Comparison of ENCODE assay signal across 32 mouse cellular contexts in the genomic region with DNA sequence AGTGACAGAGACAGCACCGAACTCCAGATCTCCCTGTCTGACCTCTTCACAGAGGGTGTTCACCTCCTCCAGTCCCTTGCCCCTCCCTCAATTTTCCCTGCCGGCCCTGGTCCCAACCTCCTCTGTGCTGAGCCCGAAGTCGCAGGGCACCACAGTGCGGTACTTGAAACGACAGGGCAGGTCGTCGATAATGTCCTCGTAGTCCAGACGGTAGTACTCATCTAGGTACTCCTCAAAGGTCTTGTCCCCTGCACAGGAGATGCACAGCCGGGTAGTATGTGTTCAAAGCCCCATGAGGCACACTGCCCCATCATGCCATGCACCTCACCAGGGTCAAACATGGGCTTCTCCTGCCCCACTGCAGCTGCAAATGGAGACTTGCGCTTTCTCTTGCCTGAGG. TPM values are rescaled to one million over a fixed set of nuclear protein-coding genes. Genes with fewer than 3 reads are reported as not detected.
A peak's percentile ranks its signal among the peaks of the same experiment; 100 is the strongest.
DNase-seq lines count a peak whose midpoint lies in the region; ATAC-seq and TF ChIP-seq lines count a peak whose summit lies in the region.
"Had no signal": no experiment of that assay in that cellular context is flagged by ENCODE, and none has a peak within 500 bp of the region (broad histone marks: within the 10 kb centered on the region; RNA-seq: fewer than 3 reads in every experiment).

No protein-coding gene starts in this region.

- H3K79me2 ChIP-seq in MEL (ENCODE audit: control insufficient read depth, insufficient read depth, low read length, poor library complexity), result no peaks in the 10 kb centered on the region

- no peak for TF ChIP-seq CTCF in MEL (IDR thresholded peaks at IDR 0.05 in 2 of 3, conservative IDR thresholded peaks at IDR 0.05 in 1 of 3; ENCODE audit: control insufficient read depth in 1 of 3, insufficient read depth in 1 of 3, low read depth in 2 of 3, low read length in 3 of 3, poor library complexity in 1 of 3, severe bottlenecking in 1 of 3)
- no peak for TF ChIP-seq CTCF in liver, embryonic 14.5 days (IDR thresholded peaks at IDR 0.05; ENCODE audit: low read depth)
- TF ChIP-seq CTCF in intestine, postnatal 0 days (IDR thresholded peaks at IDR 0.05; ENCODE audit: low read depth), result no peak

- no peak for TF ChIP-seq POLR2A in MEL (IDR thresholded peaks at IDR 0.05; ENCODE audit: control insufficient read depth in 1 of 2, insufficient read depth in 1 of 2, low read depth in 1 of 2, low read length in 2 of 2, poor library complexity in 1 of 2)

- no peak overlapping the region for H3K9ac ChIP-seq in hindbrain, embryonic 11.5 days (ENCODE audit: low read depth, low read length)
- no peak overlapping the region for H3K9ac ChIP-seq in hindbrain, embryonic 13.5 days
- H3K9ac ChIP-seq in MEL (ENCODE audit: control insufficient read depth, low read depth, low read length, poor library complexity, severe bottlenecking), result no peak overlapping the region
- no peak overlapping the region for H3K9ac ChIP-seq in liver, embryonic 14.5 days (replicated peaks)
- no peak overlapping the region for H3K9ac ChIP-seq in intestine, postnatal 0 days (ENCODE audit: low read depth, low read length)
- H3K9ac ChIP-seq: embryonic facial prominence, embryonic 13.5 days; forebrain, embryonic 13.5 days; hindbrain, embryonic 14.5 days had no signal

- no peaks in the 10 kb centered on the region for H3K27me3 ChIP-seq in hindbrain, embryonic 11.5 days (ENCODE audit: control insufficient read depth, insufficient read depth, low read length)
- H3K27me3 ChIP-seq in hindbrain, embryonic 13.5 days, result no peaks in the 10 kb centered on the region
- H3K27me3 ChIP-seq in megakaryocyte, embryonic 14.5 days (replicated peaks), result no peaks in the 10 kb centered on the region
- no peaks in the 10 kb centered on the region for H3K27me3 ChIP-seq in MEL (ENCODE audit: control insufficient read depth in 1 of 2, insufficient read depth in 2 of 2, low read length in 2 of 2)
- no peaks in the 10 kb centered on the region for H3K27me3 ChIP-seq in liver, embryonic 14.5 days (ENCODE audit: control insufficient read depth, insufficient read depth, low read length)
- H3K27me3 ChIP-seq in intestine, postnatal 0 days (replicated peaks; ENCODE audit: control insufficient read depth, insufficient read depth, low read length), result no peaks in the 10 kb centered on the region
- H3K27me3 ChIP-seq: embryonic facial prominence, embryonic 13.5 days; forebrain, embryonic 13.5 days; Patski had no signal

- H3K36me3 ChIP-seq in hindbrain, embryonic 11.5 days (ENCODE audit: control insufficient read depth, insufficient read depth, low read length), result peaks cover 19% of the 10 kb centered on the region
- peaks cover 98% of the 10 kb centered on the region for H3K36me3 ChIP-seq in hindbrain, embryonic 13.5 days
- H3K36me3 ChIP-seq in megakaryocyte, embryonic 14.5 days (replicated peaks; ENCODE audit: low read length), result peaks cover 98% of the 10 kb centered on the region
- peaks cover 0 to 68% of the 10 kb centered on the region in 2 experiments; a peak in 2 of 4 replicates for H3K36me3 ChIP-seq in MEL (ENCODE audit: control insufficient read depth in 1 of 2, insufficient read depth in 2 of 2, low read length in 2 of 2)
- peaks cover 81% of the 10 kb centered on the region for H3K36me3 ChIP-seq in liver, embryonic 14.5 days (replicated peaks; ENCODE audit: control insufficient read depth, insufficient read depth, low read depth)
- peaks cover 91% of the 10 kb centered on the region for H3K36me3 ChIP-seq in intestine, postnatal 0 days (ENCODE audit: control insufficient read depth, insufficient read depth)

- H3K27ac ChIP-seq in hindbrain, embryonic 11.5 days (ENCODE audit: low read depth, low read length), result no peak overlapping the region
- H3K27ac ChIP-seq in hindbrain, embryonic 13.5 days, result no peak overlapping the region
- H3K27ac ChIP-seq in MEL (ENCODE audit: control insufficient read depth, low read depth, low read length), result no peak overlapping the region
- no peak overlapping the region; the same call in 1 of the 2 replicates for H3K27ac ChIP-seq in liver, embryonic 14.5 days
- no peak overlapping the region for H3K27ac ChIP-seq in intestine, postnatal 0 days (ENCODE audit: low read depth, low read length)
- H3K27ac ChIP-seq: embryonic facial prominence, embryonic 10.5 days; embryonic facial prominence, embryonic 13.5 days; forebrain, embryonic 10.5 days; forebrain, embryonic 13.5 days; hindbrain, embryonic 14.5 days; hindbrain, postnatal 0 days had no signal

- no peak overlapping the region for H3K4me3 ChIP-seq in hindbrain, embryonic 11.5 days (ENCODE audit: low read depth, low read length)
- no peak overlapping the region for H3K4me3 ChIP-seq in hindbrain, embryonic 13.5 days
- H3K4me3 ChIP-seq in megakaryocyte, embryonic 14.5 days (replicated peaks), result peak overlapping the region; percentile 51
- H3K4me3 ChIP-seq in MEL (ENCODE audit: control insufficient read depth in 1 of 2, insufficient read depth in 1 of 2, low read depth in 2 of 2, low read length in 2 of 2), result no peak overlapping the region
- H3K4me3 ChIP-seq in liver, embryonic 14.5 days (ENCODE audit: insufficient read depth in 1 of 2, low read depth in 2 of 2, low read length in 2 of 2), result no peak overlapping the region
- H3K4me3 ChIP-seq in intestine, postnatal 0 days (ENCODE audit: low read depth, low read length), result no peak overlapping the region
- H3K4me3 ChIP-seq: embryonic facial prominence, embryonic 10.5 days; embryonic facial prominence, embryonic 13.5 days; erythroblast, embryonic 14.5 days; forebrain, embryonic 10.5 days; forebrain, embryonic 13.5 days had no signal

- no peaks in the 10 kb centered on the region for H3K9me3 ChIP-seq in hindbrain, embryonic 11.5 days (ENCODE audit: control insufficient read depth, low read length)
- H3K9me3 ChIP-seq in hindbrain, embryonic 13.5 days, result no peaks in the 10 kb centered on the region
- H3K9me3 ChIP-seq in megakaryocyte, embryonic 14.5 days, result no peaks in the 10 kb centered on the region
- no peaks in the 10 kb centered on the region for H3K9me3 ChIP-seq in MEL (replicated peaks; ENCODE audit: insufficient read depth, low read length)
- no peaks in the 10 kb centered on the region for H3K9me3 ChIP-seq in liver, embryonic 14.5 days (ENCODE audit: control insufficient read depth, low read length)
- H3K9me3 ChIP-seq in intestine, postnatal 0 days (ENCODE audit: control insufficient read depth), result no peaks in the 10 kb centered on the region
- H3K9me3 ChIP-seq: embryonic facial prominence, embryonic 10.5 days; embryonic facial prominence, embryonic 13.5 days; forebrain, embryonic 10.5 days; forebrain, embryonic 13.5 days had no signal

- H3K4me1 ChIP-seq in hindbrain, embryonic 11.5 days (replicated peaks; ENCODE audit: control insufficient read depth, insufficient read depth, low read length), result no peaks in the 10 kb centered on the region
- no peaks in the 10 kb centered on the region for H3K4me1 ChIP-seq in hindbrain, embryonic 13.5 days (replicated peaks)
- peaks cover 94% of the 10 kb centered on the region for H3K4me1 ChIP-seq in megakaryocyte, embryonic 14.5 days
- H3K4me1 ChIP-seq in MEL (ENCODE audit: control insufficient read depth in 1 of 2, insufficient read depth in 2 of 2, low read length in 2 of 2), result no peaks in the 10 kb centered on the region
- peaks cover 12 to 18% of the 10 kb centered on the region in 2 experiments for H3K4me1 ChIP-seq in liver, embryonic 14.5 days (replicated peaks; ENCODE audit: control insufficient read depth in 2 of 2, insufficient read depth in 2 of 2, low read length in 1 of 2)
- H3K4me1 ChIP-seq in intestine, postnatal 0 days (replicated peaks; ENCODE audit: control insufficient read depth, insufficient read depth, low read length), result no peaks in the 10 kb centered on the region
- H3K4me1 ChIP-seq: embryonic facial prominence, embryonic 10.5 days; embryonic facial prominence, embryonic 13.5 days; forebrain, embryonic 10.5 days; forebrain, embryonic 13.5 days had no signal

- TF ChIP-seq RAD21 in MEL (IDR thresholded peaks at IDR 0.05; ENCODE audit: low read depth, low read length), result no peak

- no peak overlapping the region for H3K4me2 ChIP-seq in hindbrain, embryonic 11.5 days (replicated peaks; ENCODE audit: low read depth, low read length)
- no peak overlapping the region for H3K4me2 ChIP-seq in hindbrain, embryonic 13.5 days
- H3K4me2 ChIP-seq in liver, embryonic 14.5 days (ENCODE audit: low read depth), result no peak overlapping the region
- H3K4me2 ChIP-seq in intestine, postnatal 0 days (replicated peaks; ENCODE audit: low read depth), result no peak overlapping the region
- H3K4me2 ChIP-seq: embryonic facial prominence, embryonic 13.5 days; forebrain, embryonic 13.5 days; heart, embryonic 11.5 days; hindbrain, embryonic 14.5 days had no signal

- WGBS in hindbrain, embryonic 11.5 days, result 89% methylated on average over 12 of the region's 12 CpGs
- 91% methylated on average over 12 of the region's 12 CpGs for WGBS in hindbrain, embryonic 13.5 days
- 89% methylated on average over 12 of the region's 12 CpGs for WGBS in liver, embryonic 14.5 days (ENCODE audit: insufficient replicate concordance)
- 88% methylated on average over 12 of the region's 12 CpGs for WGBS in intestine, postnatal 0 days

- TF ChIP-seq EP300 in MEL (IDR thresholded peaks at IDR 0.05; ENCODE audit: low read depth in 1 of 2, low read length in 2 of 2), result no peak
- no peak for TF ChIP-seq EP300 in liver, embryonic 14.5 days (IDR thresholded peaks at IDR 0.05; ENCODE audit: low read depth)

- ATAC-seq in hindbrain, embryonic 11.5 days (ENCODE audit: low FRiP score), result 0 out of 2 replicates have a peak, but pooled peaks have one; percentile 20
- ATAC-seq in hindbrain, embryonic 13.5 days (ENCODE audit: low FRiP score), result no peak
- ATAC-seq in megakaryocyte, adult 5-6 weeks (ENCODE audit: poor library complexity, severe bottlenecking), result no peak
- 0 out of 2 replicates have a peak, but pooled peaks have one; percentile 2 for ATAC-seq in liver, embryonic 14.5 days (ENCODE audit: insufficient read depth)
- ATAC-seq in intestine, postnatal 0 days, result no peak
- ATAC-seq: forebrain, embryonic 16.5 days; hindbrain, postnatal 0 days; Patski had no signal

- DNase-seq in hindbrain, embryonic 11.5 days (ENCODE audit: low spot score), result no peak
- DNase-seq in MEL (ENCODE audit: low read depth, low spot score), result no peak
- DNase-seq in liver, embryonic 14.5 days (ENCODE audit: low read depth in 3 of 3, low spot score in 3 of 3), result no peak
- DNase-seq in right cerebral cortex, postnatal 4 days, result no peak
- DNase-seq: adrenal gland, adult 2 months; adrenal gland, postnatal 14 days; cerebellum, adult 11 months; cerebellum, adult 2 months; cerebellum, adult 9-11 months; cerebellum, postnatal 25 days; embryo, embryonic 11 days; gastrocnemius, postnatal 14 days had no signal

RNA-seq across cellular contexts. Expression of gene Atg4d, which starts 10.6 kb away (rescaled TPM):
- 45.3 and 50.6 TPM in 2 replicates for polyA plus RNA-seq in hindbrain, embryonic 11.5 days (2014; fragmentation: Nextera tagmentation; extraction: Ambion mirVana)
- polyA plus RNA-seq in hindbrain, embryonic 13.5 days (2015; fragmentation: Nextera tagmentation; extraction: Ambion mirVana), result 51.1 and 51.8 TPM in 2 replicates
- 53.1 and 67.2 TPM in 2 replicates for polyA plus RNA-seq in megakaryocyte, embryonic 14.5 days (2012; ENCODE audit: insufficient read depth, low replicate concordance)
- 14.6 and 15.0 TPM in 2 replicates for total RNA-seq in megakaryocyte, adult 5-6 weeks (2015)
- total RNA-seq in megakaryocyte, adult 5-6 weeks (2017), result 13.5 and 19.3 TPM in 2 replicates
- total RNA-seq in MEL (2012; rRNA removed), result 76.4 and 83.9 TPM in 2 replicates
- polyA plus RNA-seq in MEL (2012; ENCODE audit: insufficient read depth in 1 of 2, insufficient read length in 2 of 2, low read depth in 1 of 2, low replicate concordance in 2 of 2, missing spikeins in 1 of 2), result 10 to 100 TPM in 1 of 2 experiments, not detected in 1; 99.7 TPM
- 21.5 and 38.9 TPM in 2 replicates for polyA plus RNA-seq in liver, embryonic 14.5 days (2012; rRNA removed)
- 69.3 and 78.1 TPM in 2 replicates for polyA plus RNA-seq in liver, embryonic 14.5 days (2014; fragmentation: Nextera tagmentation; extraction: Ambion mirVana)
- polyA plus RNA-seq in intestine, postnatal 0 days (2015; fragmentation: Nextera tagmentation; extraction: Ambion mirVana), result 44.7 and 48.1 TPM in 2 replicates

RNA-seq across cellular contexts. Expression of gene Kri1, which starts 12.0 kb away (rescaled TPM):
- 13.5 and 15.9 TPM in 2 replicates for polyA plus RNA-seq in hindbrain, embryonic 11.5 days (2014; fragmentation: Nextera tagmentation; extraction: Ambion mirVana)
- 16.3 and 17.1 TPM in 2 replicates for polyA plus RNA-seq in hindbrain, embryonic 13.5 days (2015; fragmentation: Nextera tagmentation; extraction: Ambion mirVana)
- 32.6 and 47.4 TPM in 2 replicates for polyA plus RNA-seq in megakaryocyte, embryonic 14.5 days (2012; ENCODE audit: insufficient read depth, low replicate concordance)
- total RNA-seq in megakaryocyte, adult 5-6 weeks (2015), result 28.0 and 28.4 TPM in 2 replicates
- total RNA-seq in megakaryocyte, adult 5-6 weeks (2017), result 53.6 and 76.9 TPM in 2 replicates
- 175 and 199 TPM in 2 replicates for total RNA-seq in MEL (2012; rRNA removed)
- polyA plus RNA-seq in MEL (2012; ENCODE audit: insufficient read depth in 1 of 2, insufficient read length in 2 of 2, low read depth in 1 of 2, low replicate concordance in 2 of 2, missing spikeins in 1 of 2), result 100 to 1,000 TPM in 1 of 2 experiments, 10 to 100 TPM in 1; 76.1 to 233 TPM
- polyA plus RNA-seq in liver, embryonic 14.5 days (2012; rRNA removed), result 14.4 and 21.9 TPM in 2 replicates
- polyA plus RNA-seq in liver, embryonic 14.5 days (2014; fragmentation: Nextera tagmentation; extraction: Ambion mirVana), result 3.9 and 5.0 TPM in 2 replicates
- 7.0 and 7.2 TPM in 2 replicates for polyA plus RNA-seq in intestine, postnatal 0 days (2015; fragmentation: Nextera tagmentation; extraction: Ambion mirVana)

RNA-seq across cellular contexts. Expression of gene Cdkn2d, which starts 15.5 kb away (rescaled TPM):
- 80.3 and 83.2 TPM in 2 replicates for polyA plus RNA-seq in hindbrain, embryonic 11.5 days (2014; fragmentation: Nextera tagmentation; extraction: Ambion mirVana)
- 89.2 and 90.3 TPM in 2 replicates for polyA plus RNA-seq in hindbrain, embryonic 13.5 days (2015; fragmentation: Nextera tagmentation; extraction: Ambion mirVana)
- polyA plus RNA-seq in megakaryocyte, embryonic 14.5 days (2012; ENCODE audit: insufficient read depth, low replicate concordance), result 94.7 and 248 TPM in 2 replicates
- 132 and 138 TPM in 2 replicates for total RNA-seq in megakaryocyte, adult 5-6 weeks (2015)
- 65.6 and 75.3 TPM in 2 replicates for total RNA-seq in megakaryocyte, adult 5-6 weeks (2017)
- 40.1 and 55.2 TPM in 2 replicates for total RNA-seq in MEL (2012; rRNA removed)
- 10 to 100 TPM in 1 of 2 experiments, not detected in 1; 67.9 TPM for polyA plus RNA-seq in MEL (2012; ENCODE audit: insufficient read depth in 1 of 2, insufficient read length in 2 of 2, low read depth in 1 of 2, low replicate concordance in 2 of 2, missing spikeins in 1 of 2)
- polyA plus RNA-seq in liver, embryonic 14.5 days (2012; rRNA removed), result 70.5 and 74.4 TPM in 2 replicates
- polyA plus RNA-seq in liver, embryonic 14.5 days (2014; fragmentation: Nextera tagmentation; extraction: Ambion mirVana), result 116 and 119 TPM in 2 replicates
- 24.1 and 25.8 TPM in 2 replicates for polyA plus RNA-seq in intestine, postnatal 0 days (2015; fragmentation: Nextera tagmentation; extraction: Ambion mirVana)

RNA-seq across cellular contexts. Expression of gene S1pr5, which starts 27.5 kb away (rescaled TPM):
- 0.59 and 0.73 TPM in 2 replicates for polyA plus RNA-seq in hindbrain, embryonic 11.5 days (2014; fragmentation: Nextera tagmentation; extraction: Ambion mirVana)
- polyA plus RNA-seq in hindbrain, embryonic 13.5 days (2015; fragmentation: Nextera tagmentation; extraction: Ambion mirVana), result 2.8 and 3.4 TPM in 2 replicates
- polyA plus RNA-seq in megakaryocyte, embryonic 14.5 days (2012; ENCODE audit: insufficient read depth, low replicate concordance), result not detected in 2 replicates
- total RNA-seq in megakaryocyte, adult 5-6 weeks (2015), result 3.6 and 4.0 TPM in 2 replicates
- 7.9 and 9.0 TPM in 2 replicates for total RNA-seq in megakaryocyte, adult 5-6 weeks (2017)
- 0.04 TPM in 1 of 2 replicates, not detected in the other for total RNA-seq in MEL (2012; rRNA removed)
- under 1 TPM in 1 of 2 experiments, not detected in 1; 0.08 TPM for polyA plus RNA-seq in MEL (2012; ENCODE audit: insufficient read depth in 1 of 2, insufficient read length in 2 of 2, low read depth in 1 of 2, low replicate concordance in 2 of 2, missing spikeins in 1 of 2)
- 0.06 TPM in 2 replicates for polyA plus RNA-seq in liver, embryonic 14.5 days (2012; rRNA removed)
- 0.09 and 0.10 TPM in 2 replicates for polyA plus RNA-seq in liver, embryonic 14.5 days (2014; fragmentation: Nextera tagmentation; extraction: Ambion mirVana)
- polyA plus RNA-seq in intestine, postnatal 0 days (2015; fragmentation: Nextera tagmentation; extraction: Ambion mirVana), result not detected in 2 replicates
- polyA plus RNA-seq: erythroblast, embryonic 14.5 days; Patski had no signal

RNA-seq across cellular contexts. Expression of gene Ap1m2, which starts 36.4 kb away (rescaled TPM):
- 3.4 and 5.0 TPM in 2 replicates for polyA plus RNA-seq in hindbrain, embryonic 11.5 days (2014; fragmentation: Nextera tagmentation; extraction: Ambion mirVana)
- 0.62 and 0.71 TPM in 2 replicates for polyA plus RNA-seq in hindbrain, embryonic 13.5 days (2015; fragmentation: Nextera tagmentation; extraction: Ambion mirVana)
- polyA plus RNA-seq in megakaryocyte, embryonic 14.5 days (2012; ENCODE audit: insufficient read depth, low replicate concordance), result not detected in 2 replicates
- total RNA-seq in megakaryocyte, adult 5-6 weeks (2015), result 0.31 and 0.32 TPM in 2 replicates
- 0.92 and 1.6 TPM in 2 replicates for total RNA-seq in megakaryocyte, adult 5-6 weeks (2017)
- total RNA-seq in MEL (2012; rRNA removed), result 0.52 and 0.73 TPM in 2 replicates
- polyA plus RNA-seq in MEL (2012; ENCODE audit: insufficient read depth in 1 of 2, insufficient read length in 2 of 2, low read depth in 1 of 2, low replicate concordance in 2 of 2, missing spikeins in 1 of 2), result 1 to 10 TPM in 1 of 2 experiments, not detected in 1; 1.0 TPM
- 0.06 and 0.07 TPM in 2 replicates for polyA plus RNA-seq in liver, embryonic 14.5 days (2012; rRNA removed)
- polyA plus RNA-seq in liver, embryonic 14.5 days (2014; fragmentation: Nextera tagmentation; extraction: Ambion mirVana), result 0.16 and 0.24 TPM in 2 replicates
- polyA plus RNA-seq in intestine, postnatal 0 days (2015; fragmentation: Nextera tagmentation; extraction: Ambion mirVana), result 192 and 208 TPM in 2 replicates
- total RNA-seq: adrenal gland, adult 2 months; adrenal gland, postnatal 14 days; gastrocnemius, adult 18-20 months; gastrocnemius, postnatal 14 days; gastrocnemius, postnatal 4 days; heart, adult 8-10 months; heart, postnatal 25 days; hematopoietic stem cell, adult 5-6 weeks had no signal
- polyA plus RNA-seq: adrenal gland, adult 2 months; erythroblast, embryonic 14.5 days; heart, postnatal 0 days; Patski had no signal

Comparison
In these comparisons a context has a peak if more than half of its experiments do, and no peak if none do; other contexts are left out.
1. ATAC-seq: peak in hindbrain, embryonic 11.5 days (single experiment) and liver, embryonic 14.5 days (single experiment); none in hindbrain, embryonic 13.5 days (single experiment), megakaryocyte, adult 5-6 weeks (single experiment) and intestine, postnatal 0 days (single experiment).